Mouse (Mus musculus) ES-Bruce4 (cell line): ENCODE data around the gene Hormad2. TPM values are rescaled to one million over a fixed set of nuclear protein-coding genes. Genes with fewer than 3 reads are reported as not detected.

ENCODE experiments used
- H3K27ac ChIP-seq: 2 replicates; pipeline ENCODE4 v1.5.1; 2012; ENCODE audit warnings: low read length, inconsistent platforms; ENCODE audit not compliant: insufficient read depth
- H3K27me3 ChIP-seq: 2 replicates; pipeline ENCODE4 v1.6.1; 2012; ENCODE audit warnings: mild to moderate bottlenecking, low read length, inconsistent platforms; ENCODE audit not compliant: control insufficient read depth, poor library complexity, insufficient read depth, severe bottlenecking
- H3K36me3 ChIP-seq: 2 replicates; pipeline ENCODE4 v1.6.1; 2012; ENCODE audit warnings: inconsistent platforms, mild to moderate bottlenecking, low read length, moderate library complexity; ENCODE audit not compliant: control insufficient read depth, poor library complexity, insufficient read depth, severe bottlenecking
- H3K4me1 ChIP-seq: one replicate; pipeline ENCODE4 v1.8.1; 2011; ENCODE audit warnings: low read length; ENCODE audit not compliant: control insufficient read depth, insufficient read depth
- H3K4me3 ChIP-seq: 2 replicates; pipeline ENCODE4 v1.5.1; 2011; ENCODE audit warnings: low read depth, mild to moderate bottlenecking, low read length
- H3K9ac ChIP-seq: 2 replicates; pipeline ENCODE4 v1.6.1; 2012; ENCODE audit warnings: low read depth, mild to moderate bottlenecking, inconsistent platforms; ENCODE audit not compliant: poor library complexity, severe bottlenecking
- H3K9me3 ChIP-seq: replicated peaks from 2 replicates; pipeline ENCODE4 v1.6.1; 2012; ENCODE audit warnings: mild to moderate bottlenecking, low read length, inconsistent platforms; ENCODE audit not compliant: control insufficient read depth, poor library complexity, insufficient read depth, severe bottlenecking
- CTCF ChIP-seq: IDR thresholded peaks from one replicate; pipeline ENCODE4 v1.8.1; 2011; ENCODE audit warnings: low read depth, low read length
- EP300 ChIP-seq: IDR thresholded peaks from 2 replicates; pipeline ENCODE4 v1.6.1; 2011; ENCODE audit warnings: low read depth, low read length; ENCODE audit not compliant: insufficient read depth
- POLR2A ChIP-seq: IDR thresholded peaks from one replicate; pipeline ENCODE4 v1.8.1; 2011; ENCODE audit warnings: low read length; ENCODE audit not compliant: insufficient read depth
- polyA plus RNA-seq: library from polyadenylated mRNA; stranded (reverse); fragments of >200 nt; gene quantifications from 2 replicates; pipeline ENCODE4 v1.2.4, GENCODE M21; 2011; ENCODE audit warnings: low read depth; ENCODE audit not compliant: missing spikeins, insufficient read depth, insufficient read length

Hormad2 gene
- polyA plus RNA-seq, 1 experiment: 3.2 TPM

- no peak overlapping the region for H3K4me3 ChIP-seq
- H3K9ac ChIP-seq: no peak overlapping the region
- H3K27me3 ChIP-seq: no peaks in the 10 kb centered on the region
- TF ChIP-seq POLR2A: no peak
- TF ChIP-seq CTCF: no peak
- TF ChIP-seq EP300: no peak
- H3K9me3 ChIP-seq: no peaks in the 10 kb centered on the region
- H3K27ac ChIP-seq: no peak overlapping the region
- H3K36me3 ChIP-seq: peaks cover 15% of the 10 kb centered on the region
- H3K4me1 ChIP-seq: no peaks in the 10 kb centered on the region
Observed at GRCm38 (mm10) chr11:4482641-4483040, 41.7 kb upstream of the Hormad2 start.

DNA sequence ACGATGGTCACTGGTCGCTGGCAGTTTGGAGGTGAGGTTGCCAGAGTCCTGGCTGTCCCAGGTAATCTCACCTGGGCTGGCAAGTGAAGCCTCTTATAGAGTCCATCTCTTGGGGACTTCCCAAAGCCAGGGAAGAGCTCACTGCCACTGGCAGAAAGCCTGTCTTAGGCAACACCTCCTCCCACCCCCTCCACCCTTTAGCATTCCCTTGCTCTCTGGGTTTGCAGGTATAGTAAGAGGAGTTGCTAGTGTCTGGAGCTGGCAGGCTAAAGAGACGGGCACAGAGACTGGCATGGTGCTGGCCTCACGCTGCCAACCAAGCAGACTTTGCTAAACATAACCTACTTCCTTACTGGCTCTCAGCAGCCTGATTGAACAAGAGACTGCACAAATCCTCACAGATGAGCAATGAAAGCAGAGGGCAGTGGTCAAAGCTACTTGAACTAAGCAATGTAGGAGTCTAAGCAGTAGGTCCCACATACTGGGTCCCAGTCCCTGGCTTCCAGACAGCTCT is 35.3 kb upstream of the Hormad2 start:
- Histone ChIP-seq H3K36me3 (no peaks in the 10 kb centered on the region), H3K9me3 (no peaks in the 10 kb centered on the region), H3K27me3 (no peaks in the 10 kb centered on the region), H3K9ac (no peak overlapping the region), H3K4me3 (no peak overlapping the region), H3K4me1 (no peaks in the 10 kb centered on the region), H3K27ac (no peak overlapping the region)
- TF ChIP-seq POLR2A: no peak
- TF ChIP-seq EP300: no peak
- TF ChIP-seq CTCF: no peak

DNA sequence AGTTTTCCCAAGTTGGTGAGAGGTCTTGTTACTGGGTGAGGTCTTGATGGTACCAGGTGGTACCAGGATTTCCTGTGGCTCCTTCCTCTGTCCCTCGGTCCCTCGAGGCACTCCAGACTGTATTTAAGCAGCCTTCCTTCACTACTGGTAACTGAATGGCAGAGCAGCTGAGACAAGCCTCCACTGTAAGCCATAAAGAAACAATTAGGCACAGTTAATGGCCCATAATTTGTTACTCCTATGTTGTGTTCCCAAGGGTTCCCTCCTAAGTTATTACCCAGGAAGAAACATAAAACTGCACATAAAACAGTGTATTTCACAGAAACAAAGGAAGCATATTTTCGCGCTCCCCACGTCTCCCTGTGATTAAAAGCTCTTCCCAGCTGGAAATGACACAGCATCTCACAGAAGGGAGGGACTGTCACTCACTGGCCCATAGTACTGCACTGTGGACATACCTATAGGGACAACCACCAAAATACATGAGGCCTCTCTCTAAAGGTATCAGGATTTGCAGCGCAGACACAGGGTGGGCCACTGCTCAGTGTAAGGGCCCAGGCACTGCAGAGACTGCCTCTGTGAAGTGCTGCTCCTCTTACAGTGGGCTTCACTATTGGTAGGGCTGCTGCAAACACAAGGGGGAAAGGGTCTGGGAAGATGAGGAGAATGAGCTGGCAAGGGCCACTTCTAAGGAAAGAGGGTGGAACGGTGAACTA is 31.7 kb upstream of the Hormad2 start:
- Histone ChIP-seq H3K4me1 (no peaks in the 10 kb centered on the region), H3K4me3 (no peak overlapping the region), H3K27ac (no peak overlapping the region), H3K9ac (no peak overlapping the region), H3K36me3 (no peaks in the 10 kb centered on the region), H3K9me3 (no peaks in the 10 kb centered on the region), H3K27me3 (no peaks in the 10 kb centered on the region)
- TF ChIP-seq CTCF (no peak), EP300 (no peak)

- Histone ChIP-seq H3K9ac (no peak overlapping the region), H3K27me3 (no peaks in the 10 kb centered on the region), H3K9me3 (no peaks in the 10 kb centered on the region), H3K4me1 (no peaks in the 10 kb centered on the region), H3K36me3 (no peaks in the 10 kb centered on the region), H3K27ac (no peak overlapping the region), H3K4me3 (no peak overlapping the region)
- no peak for TF ChIP-seq CTCF
- no peak for TF ChIP-seq POLR2A
- no peak for TF ChIP-seq EP300
Observed at GRCm38 (mm10) chr11:4471734-4472133, 30.8 kb upstream of the Hormad2 start.

GRCm38 (mm10) chr11:4471251-4471650 is 30.3 kb upstream of the Hormad2 start:
- H3K4me1 ChIP-seq: no peaks in the 10 kb centered on the region
- TF ChIP-seq CTCF: no peak
- no peak for TF ChIP-seq POLR2A
- no peak for TF ChIP-seq EP300
- no peaks in the 10 kb centered on the region for H3K27me3 ChIP-seq
- H3K9me3 ChIP-seq: no peaks in the 10 kb centered on the region
- H3K27ac ChIP-seq: no peak overlapping the region
- no peaks in the 10 kb centered on the region for H3K36me3 ChIP-seq
- H3K4me3 ChIP-seq: no peak overlapping the region
- H3K9ac ChIP-seq: no peak overlapping the region

- TF ChIP-seq CTCF (no peak), EP300 (no peak), POLR2A (no peak)
- H3K9me3 ChIP-seq: no peaks in the 10 kb centered on the region
- H3K4me3 ChIP-seq: no peak overlapping the region
- H3K27ac ChIP-seq: no peak overlapping the region
- H3K36me3 ChIP-seq: no peaks in the 10 kb centered on the region
- H3K4me1 ChIP-seq: peaks cover 2% of the 10 kb centered on the region
- no peak overlapping the region for H3K9ac ChIP-seq
- H3K27me3 ChIP-seq: no peaks in the 10 kb centered on the region
Observed at GRCm38 (mm10) chr11:4469091-4469490, 28.2 kb upstream of the Hormad2 start.
